Mouse (Mus musculus) brain, embryonic 18.5 days (tissue): ENCODE measurements around the gene Glis3.

Experiments
- DNase-seq: peaks from one replicate; pipeline ENCODE4 v3.0.0-alpha.2; 2012; ENCODE audit warnings: low read depth, low spot score

The Glis3 gene

GRCm38 (mm10) chr19:28591736-28592477, 88.0 kb downstream of the Glis3 start:
- DNase-seq, result no peak

- DNase-seq, result no peak
These were observed 99.4 kb downstream of the Glis3 start for GRCm38 (mm10) chr19:28580499-28580898.

DNA sequence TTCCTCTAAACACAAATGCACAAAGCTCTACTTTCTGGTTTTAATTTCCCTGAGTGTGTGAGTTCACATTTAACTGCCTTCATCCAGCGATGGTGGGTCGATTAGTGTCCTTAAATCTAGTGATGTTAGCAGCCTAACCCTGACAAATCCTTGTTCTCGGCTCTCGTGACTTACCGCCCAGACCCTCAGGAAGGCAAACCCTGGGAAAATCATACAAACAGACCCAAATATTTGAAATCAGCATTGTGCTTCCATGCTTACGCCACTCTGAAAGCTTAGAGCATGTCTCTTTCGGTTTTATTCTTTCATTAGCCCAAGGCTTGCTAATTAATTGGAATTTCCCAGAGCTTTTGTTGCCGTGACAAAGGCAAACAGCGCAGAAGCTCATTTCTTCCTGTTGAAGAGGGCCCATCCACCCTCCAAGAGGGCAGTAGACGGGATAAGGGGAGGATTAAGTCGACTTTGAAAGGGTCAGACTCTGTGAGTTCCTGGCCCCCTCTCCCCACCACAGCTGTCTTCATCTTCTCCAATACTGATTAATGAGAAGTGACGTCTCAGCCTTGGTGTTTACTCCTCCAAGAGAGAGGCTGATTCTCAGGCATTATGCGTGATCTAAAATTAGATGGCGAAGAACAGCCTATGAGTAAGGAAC, 100.0 kb downstream of the Glis3 start:
- DNase-seq, result no peak

DNA sequence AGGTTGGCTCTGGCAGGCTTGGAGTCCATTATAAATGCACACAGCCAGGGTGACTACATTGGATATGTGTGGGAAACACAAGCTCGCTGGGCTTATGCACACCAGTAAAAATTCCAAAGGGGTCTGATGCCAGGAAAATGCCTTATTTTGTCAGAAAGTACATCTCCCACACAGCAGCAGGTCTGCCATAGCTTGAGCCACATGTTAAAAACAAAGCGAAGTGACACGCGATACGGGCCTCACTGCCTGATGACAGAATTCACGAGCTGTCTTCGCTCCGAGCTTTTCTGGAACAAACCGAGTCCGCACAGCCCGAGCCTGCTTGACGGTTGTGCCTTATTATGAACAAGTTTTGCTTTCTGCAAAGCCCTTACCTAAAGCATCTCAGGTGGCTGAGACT, 102.9 kb downstream of the Glis3 start:
- DNase-seq, result no peak

GRCm38 (mm10) chr19:28576619-28577018, 103.3 kb downstream of the Glis3 start:
- no peak for DNase-seq

DNA sequence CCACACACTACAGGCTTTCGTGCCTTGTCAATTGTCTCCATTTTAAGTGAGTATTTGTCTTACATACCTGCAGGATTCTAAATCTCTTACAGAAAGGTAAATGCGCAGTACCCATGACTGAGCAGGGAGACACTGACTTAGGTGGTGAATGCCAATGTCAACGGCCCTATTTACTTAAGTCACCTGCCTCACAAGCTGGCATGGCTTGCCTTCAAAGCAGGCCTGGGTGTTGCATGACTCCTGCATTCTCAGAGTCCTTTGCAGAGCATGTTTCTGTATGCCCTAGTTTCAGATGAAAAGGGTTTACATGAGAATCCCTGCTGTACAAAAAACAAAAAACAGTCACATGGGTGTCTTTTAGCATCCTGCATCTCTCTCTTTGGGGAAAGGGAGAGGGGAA, 106.2 kb downstream of the Glis3 start:
- no peak for DNase-seq

- no peak for DNase-seq
These were observed 110.0 kb downstream of the Glis3 start for GRCm38 (mm10) chr19:28569856-28570255.

- DNase-seq, result no peak
These were observed 112.8 kb downstream of the Glis3 start for GRCm38 (mm10) chr19:28567100-28567499.

GRCm38 (mm10) chr19:28566554-28566953, 113.3 kb downstream of the Glis3 start:
- no peak for DNase-seq

- no peak for DNase-seq
These were observed 118.2 kb downstream of the Glis3 start for GRCm38 (mm10) chr19:28561697-28562002.

DNA sequence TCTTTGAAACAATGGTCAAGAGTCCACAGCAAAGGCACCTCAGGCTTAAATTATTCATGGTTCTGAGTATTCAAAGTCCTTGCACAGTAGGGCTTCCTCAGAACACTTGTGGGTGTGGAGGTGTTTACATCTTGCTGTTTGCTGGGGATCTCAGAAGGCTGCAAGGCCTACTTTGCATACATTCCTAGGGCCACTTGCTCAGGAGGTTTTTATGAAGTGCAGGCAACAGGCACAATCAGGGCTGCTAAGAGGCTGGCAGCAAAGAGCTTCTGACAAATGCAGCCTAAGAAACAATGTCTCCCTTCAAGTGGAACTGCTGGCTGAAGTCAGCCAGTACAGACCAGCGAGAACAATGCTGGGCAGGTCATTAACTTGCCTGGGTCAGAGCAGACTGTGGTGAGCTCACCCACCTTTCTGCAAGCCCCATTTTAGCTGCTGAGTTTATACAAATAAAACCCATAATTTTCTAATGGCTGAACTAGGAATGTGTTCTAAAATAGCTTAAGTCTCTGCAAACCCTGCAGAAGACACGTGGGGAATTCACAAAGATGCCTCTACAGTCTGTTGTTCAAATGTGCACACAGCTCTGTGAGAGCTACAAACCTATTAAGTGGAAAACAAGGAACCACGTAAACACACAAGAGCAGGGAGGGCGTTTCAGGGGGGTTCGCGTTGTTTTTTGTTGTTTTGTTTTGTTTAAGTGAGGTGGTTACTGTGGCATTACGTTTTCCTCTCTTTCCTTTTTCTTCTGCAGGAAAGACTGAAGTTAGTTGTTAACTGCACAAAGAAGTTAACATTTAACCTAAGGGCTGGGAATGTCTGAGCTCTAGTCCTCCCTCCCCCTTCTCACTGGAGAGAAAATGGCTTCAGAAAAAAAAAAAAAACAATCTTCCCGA, 118.8 kb downstream of the Glis3 start:
- DNase-seq, result no peak

GRCm38 (mm10) chr19:28559836-28560235, 120.0 kb downstream of the Glis3 start:
- DNase-seq, result no peak

DNA sequence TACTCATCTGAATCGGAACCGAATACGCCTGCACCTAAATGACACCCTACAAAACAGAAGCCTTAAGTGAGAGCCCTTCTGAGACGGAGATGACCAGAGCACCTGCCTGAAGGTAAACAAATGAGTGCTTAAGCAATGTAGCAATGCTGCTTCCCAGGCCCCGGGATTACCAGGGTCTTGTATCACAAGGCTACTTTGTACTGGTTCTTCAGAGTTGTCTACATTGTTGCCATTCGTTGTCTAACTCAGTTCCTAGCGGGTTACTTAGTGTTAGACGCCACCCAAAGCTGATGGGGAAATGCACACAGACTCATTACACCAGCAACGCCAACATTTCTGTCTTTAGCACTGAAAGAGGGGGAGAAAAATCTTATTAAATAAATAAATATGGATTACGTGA, 120.5 kb downstream of the Glis3 start:
- DNase-seq, result no peak

DNA sequence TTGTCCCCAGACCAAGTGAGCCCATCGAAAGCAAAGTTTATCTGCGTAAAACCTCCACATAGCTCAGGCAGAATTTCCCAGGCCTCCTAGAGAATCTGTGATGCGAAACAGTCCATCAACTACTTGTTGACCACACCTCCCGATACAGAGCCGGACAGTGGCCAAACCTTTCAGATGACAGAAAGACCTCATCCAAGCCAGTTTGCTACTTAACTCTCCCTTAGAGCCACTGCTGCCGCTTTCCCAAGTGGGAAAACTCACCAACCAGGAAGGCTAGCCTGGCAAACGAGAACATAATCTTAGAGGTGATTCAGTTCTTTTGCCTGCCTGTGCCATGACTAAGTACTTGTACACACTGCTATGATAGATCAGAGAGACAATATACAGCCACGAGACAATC, 121.2 kb downstream of the Glis3 start:
- no peak for DNase-seq

GRCm38 (mm10) chr19:28557559-28558328, 122.1 kb downstream of the Glis3 start:
- no peak for DNase-seq

GRCm38 (mm10) chr19:28555181-28555929, 124.5 kb downstream of the Glis3 start:
- no peak for DNase-seq

DNA sequence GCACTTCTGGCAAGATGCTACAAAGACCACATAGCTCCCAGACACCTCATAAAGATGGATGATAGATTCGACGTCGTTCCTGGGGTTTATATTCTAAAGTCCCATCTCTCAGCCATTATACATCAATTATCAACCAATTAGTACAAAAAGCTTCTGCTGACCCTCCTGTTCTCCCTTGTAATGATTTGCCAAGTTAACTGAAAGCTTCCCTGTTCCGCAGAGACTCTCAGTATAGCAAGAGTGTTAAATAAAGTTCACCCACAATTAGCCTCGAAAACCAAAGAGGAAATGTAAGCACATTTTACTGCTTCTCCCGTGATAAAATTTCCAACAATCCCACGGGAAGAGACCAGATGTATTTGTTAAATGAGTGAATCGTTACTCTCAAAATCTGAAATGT, 129.3 kb downstream of the Glis3 start:
- no peak for DNase-seq

DNA sequence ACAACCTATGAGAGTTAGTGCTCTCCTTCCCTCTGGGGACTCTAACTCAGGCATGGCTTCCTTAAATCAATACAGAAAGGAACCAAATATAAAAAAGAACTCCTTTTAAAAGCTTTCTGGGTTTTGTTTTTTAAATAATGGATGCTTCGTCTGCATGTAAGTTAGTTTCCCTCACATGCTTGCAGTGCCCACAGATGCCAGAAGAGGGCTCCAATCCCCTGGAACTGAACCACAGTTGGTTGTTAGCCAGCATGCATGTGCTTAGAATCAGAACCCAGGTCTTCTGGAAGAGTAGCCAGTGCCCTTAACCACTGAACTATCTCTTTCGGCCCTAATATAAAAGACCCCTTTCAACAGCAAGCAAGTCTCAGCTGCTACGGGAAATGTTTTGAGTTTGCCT, 132.9 kb downstream of the Glis3 start:
- no peak for DNase-seq

DNA sequence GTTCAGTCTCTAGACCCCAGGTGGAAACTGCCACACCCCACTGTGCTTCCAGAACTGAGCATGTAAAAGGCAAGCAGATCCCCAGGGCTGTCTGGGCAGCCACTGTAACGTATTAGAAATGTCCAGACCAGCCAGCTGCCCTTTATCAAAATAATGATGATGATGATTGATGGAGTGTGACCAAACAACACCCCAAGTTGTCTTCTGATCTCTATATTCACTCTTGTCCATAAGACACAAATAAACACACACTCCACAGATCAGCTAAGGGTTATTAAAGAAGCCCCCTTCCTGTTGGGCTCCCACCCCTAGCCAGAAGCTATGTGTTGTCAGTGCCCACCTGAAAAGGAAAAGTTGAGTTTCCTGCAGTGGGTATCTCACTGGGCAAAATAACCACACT, 134.4 kb downstream of the Glis3 start:
- DNase-seq, result no peak

DNA sequence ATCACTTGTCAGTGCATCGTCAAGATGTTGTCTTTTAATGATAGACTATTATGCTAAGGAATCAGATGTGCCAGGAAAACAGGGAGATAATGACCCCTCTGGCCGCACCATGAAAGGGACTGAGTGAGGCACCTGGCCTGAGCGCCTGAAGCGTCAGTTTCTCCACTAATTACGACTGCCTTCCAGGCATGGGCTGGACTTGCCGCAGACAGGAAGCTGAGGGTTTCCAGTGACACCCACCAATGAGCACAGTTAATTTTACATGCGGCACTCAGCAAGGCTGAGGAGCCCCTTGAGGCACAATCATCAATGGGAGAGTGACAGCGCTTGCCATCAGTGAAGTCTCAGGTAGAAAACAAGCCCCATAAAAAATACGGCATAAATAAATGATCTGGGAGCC, 141.1 kb downstream of the Glis3 start:
- DNase-seq, result no peak

DNA sequence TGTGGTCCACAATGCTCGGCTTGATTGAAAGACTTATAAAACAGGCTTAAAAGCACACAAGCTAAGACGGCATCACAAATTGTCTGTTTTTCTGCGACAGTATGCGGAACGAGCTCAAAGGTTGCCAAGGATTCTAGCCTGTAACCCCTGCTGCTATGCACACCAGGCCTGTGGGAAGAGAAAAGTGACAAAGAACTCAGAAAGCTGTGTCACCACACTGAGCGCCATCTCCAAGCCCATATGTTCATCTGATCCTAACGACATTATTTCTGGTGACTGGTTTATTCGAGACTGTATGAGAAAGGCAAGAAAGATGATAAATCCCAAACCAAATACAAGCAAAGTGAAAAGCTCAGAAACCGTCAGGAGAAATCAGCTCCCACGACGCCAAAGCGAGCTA, 144.9 kb downstream of the Glis3 start:
- no peak for DNase-seq
